Mouse (Mus musculus): ENCODE measurements around the gene Mapk8ip3.
"Not testable (repeated sequence)": the region's sequence is repeated elsewhere in the genome, so short reads cannot be mapped to it uniquely, and the experiment has no call there.

Gene Mapk8ip3

DNA sequence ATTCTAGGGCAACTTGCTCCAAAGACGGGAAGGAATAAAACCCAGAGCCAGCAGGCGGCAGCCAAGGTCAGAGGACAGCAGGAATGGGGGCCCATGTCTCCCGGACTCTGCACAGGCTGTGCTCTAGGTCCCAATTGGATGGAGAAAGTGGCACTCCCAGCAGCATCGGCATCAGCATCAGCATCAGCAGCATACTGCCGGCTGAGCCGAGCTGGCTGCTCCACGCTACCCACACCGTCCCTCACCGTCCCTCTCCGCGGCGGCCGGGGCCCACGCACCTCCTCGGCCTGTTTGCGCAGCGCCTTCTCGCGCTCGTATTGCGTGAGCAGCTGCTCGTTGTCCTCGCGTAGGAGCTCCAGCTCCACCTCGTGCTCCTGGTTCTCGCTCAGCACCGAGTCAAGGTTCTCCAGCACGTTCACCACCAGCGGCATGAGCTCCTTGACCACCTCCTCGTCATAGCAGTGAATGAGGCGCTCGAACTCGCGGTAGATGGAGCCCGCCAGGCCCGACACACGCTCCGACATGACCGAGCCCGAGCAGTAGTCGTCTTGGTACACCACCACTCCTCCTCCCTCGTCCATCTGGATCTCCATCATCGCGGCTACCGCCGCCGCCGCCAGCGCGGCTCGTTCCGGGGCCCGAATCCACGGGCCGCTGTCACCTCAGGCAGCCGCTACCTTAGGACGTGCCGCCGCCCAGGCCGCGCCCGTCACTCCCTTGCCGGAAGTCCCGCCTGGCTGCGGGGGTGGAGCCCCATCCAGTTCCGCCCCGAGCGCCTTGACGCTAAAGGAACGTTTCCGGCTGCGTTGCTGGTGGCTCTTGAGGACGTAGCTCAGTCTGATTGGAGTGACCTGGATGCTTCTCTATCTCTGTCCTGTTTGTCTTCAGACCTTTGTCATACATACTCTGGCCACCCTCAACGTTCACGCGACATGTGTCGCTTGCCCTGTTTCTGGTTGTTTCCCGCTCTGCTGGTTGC is at the start of gene Mapk8ip3:
Gene Mapk8ip3, minus strand, starts transcription at position 719 of the 979 bp plus-strand sequence.
- DNase-seq = peak; percentile 95

DNA sequence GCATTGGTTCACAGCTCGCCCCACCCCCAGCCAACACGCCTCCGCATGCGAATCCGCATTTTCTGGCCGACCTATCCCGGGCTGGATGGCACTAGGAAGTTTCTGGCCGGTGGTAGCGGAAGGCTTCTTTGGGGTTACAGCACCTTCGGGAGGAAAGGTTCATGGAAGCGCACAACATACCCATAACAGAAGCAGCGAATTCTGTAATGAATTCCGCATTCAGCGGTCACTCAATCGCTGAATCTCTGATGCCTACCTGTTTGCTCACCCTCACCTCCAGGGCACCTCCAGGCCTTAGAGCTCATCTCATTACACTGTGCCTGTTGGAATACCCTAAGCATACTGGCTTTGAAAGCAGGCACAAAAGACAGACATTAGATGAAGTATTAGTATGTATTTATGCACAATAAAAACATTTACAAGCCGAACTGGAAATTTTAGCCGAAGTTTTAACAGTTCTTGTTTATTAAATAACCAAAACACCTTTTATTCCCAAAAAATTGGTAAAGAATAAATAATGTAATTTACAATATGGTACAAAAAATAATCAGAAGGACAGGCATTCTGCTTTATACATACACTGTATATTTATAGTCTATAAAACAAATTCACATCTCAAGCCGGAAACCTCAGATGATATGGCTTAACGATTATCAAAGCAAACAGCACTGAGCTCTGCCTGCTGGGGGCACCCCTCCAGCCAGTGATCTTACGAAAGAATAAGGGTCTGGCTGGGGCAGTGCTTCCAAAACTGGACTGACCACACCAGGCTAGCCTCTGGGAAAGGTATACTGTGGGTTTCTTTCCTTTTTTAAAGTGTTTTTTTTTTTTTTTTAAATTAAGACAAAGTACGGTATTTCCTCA is 24.3 kb upstream of the Mapk8ip3 start:
- DNase-seq = no peak

DNA sequence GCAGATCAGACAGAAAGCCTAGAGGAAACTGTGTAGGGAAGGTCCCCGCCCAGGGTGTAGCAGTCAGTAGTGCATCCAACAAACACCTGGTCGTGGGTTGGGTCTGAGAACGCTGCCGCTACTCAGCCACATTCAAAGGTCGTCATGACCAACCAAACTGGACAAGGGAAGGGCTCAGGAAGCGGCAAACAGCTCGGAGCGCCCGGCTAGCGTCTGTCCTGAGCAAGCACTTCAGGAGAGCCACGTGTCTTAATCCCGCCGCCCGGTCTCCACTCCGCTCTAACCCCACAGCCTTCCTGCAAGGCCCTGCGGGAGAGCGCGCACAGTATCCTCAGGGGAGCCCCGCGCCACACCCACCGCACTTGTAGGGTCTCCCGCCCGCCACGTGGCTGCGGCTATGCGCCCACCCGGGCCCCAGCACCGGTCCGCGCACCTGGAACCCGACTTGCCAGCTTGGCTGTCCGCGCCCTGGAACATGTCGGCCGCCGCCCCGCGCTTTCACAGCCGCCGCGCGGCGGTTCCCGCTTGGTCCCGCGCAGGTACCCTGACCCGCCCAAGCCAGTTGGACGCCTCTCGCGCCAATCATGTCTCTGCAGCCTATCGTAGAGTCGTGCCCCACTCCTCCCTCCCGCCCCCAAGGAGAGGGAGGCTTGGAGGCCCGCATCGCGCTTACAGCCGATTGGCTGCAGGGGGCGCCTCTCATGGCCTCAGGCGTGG is 23.5 kb upstream of the Mapk8ip3 start, which contains the start of gene Jpt2:
Gene Jpt2, minus strand, starts transcription at position 555 of the 717 bp plus-strand sequence.
- DNase-seq = peak; percentile 98

DNA sequence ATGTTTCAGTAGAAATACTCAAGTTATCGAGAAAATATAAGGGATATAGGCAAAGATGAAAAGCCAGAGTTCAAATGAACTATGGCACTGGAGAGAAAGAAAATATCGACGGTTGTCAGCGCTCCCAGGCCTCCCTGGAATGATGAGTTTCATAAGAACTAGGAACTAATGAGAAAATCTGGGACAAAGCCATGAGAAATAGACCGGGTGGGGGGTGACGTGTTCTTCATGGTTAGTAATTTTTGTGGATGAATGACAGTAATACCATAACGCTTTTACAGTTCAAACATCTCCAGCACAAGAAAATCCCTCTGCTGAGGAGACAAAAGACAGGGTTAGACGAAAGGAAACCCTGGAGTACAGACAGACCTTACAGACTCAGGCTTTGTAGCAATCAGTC is 22.6 kb upstream of the Mapk8ip3 start:
- DNase-seq = no peak

DNA sequence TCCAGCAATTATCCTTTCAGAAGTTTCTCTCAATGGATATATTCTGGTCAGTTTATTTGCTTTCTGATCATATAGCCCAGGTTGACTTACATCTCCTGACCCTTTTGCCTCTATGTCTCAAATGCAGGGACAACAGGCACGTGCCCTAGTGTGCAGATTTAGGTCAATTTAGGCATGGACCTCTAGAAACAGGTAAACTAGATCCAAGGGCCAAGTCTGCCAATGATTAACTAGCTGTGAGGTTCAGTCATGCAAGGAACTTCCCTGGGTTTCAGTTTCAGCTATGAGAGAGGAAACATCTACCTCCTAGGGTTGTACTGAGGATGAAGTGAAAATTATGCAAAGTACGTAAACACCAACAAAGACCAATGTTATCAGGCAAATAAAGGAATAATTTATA is 16.5 kb upstream of the Mapk8ip3 start:
- DNase-seq = no peak

DNA sequence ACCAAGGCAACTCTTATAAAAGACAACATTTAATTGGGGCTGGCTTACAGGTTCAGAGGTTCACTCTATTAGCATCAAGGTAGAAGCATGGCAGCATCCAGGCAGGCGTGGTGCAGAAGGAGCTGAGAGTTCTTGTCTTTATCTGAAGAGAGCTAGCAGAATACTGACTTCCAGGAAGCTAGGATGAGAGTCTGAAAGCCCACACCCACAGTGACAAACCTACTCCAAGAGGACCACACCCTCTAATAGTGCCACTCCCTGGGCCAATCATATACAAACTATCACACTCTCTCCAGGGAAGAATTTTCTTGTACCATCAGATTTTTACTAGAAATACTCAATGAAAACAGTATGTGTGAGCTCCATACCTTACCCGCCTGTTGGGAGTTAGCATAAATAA is 13.9 kb upstream of the Mapk8ip3 start:
- DNase-seq = no peak

DNA sequence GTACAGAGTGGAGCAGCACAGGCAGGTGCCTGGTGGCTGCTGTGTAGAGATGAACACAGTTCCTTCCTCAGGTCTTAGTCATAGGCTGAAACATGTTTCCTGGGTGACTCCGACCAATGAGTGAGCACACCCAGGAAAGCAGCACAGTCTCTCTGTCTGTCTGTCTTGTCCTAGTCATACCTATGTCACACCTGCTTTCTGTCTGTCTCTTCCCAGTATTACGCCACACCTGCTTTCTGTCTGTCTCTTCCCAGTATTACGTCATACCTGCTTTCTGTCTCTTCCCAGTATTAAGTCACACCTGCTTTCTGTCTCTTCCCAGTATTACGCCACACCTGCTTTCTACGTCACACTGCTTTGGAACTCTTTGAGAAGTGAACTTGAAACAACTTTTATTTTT is 11.4 kb upstream of the Mapk8ip3 start:
- no peak for DNase-seq

DNA sequence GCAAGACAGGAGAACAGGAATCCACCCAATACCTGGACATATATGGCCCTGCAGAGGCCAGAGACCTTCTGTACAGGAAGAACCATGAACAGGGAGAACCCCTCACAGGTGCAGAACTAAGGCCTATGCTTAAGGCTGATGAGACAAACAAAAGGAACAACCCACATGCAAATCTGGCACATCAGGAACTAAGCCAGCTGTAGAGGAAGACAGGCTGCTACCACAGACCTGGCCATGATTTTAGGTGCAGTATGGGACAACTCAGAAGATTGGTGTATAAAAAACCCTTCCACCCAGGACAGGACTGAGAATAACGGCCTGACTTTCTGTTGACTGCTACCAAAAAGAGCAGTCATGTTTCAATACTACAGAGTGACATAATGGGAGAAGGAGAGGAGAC is 6.8 kb upstream of the Mapk8ip3 start:
- DNase-seq = not testable (repeated sequence)

DNA sequence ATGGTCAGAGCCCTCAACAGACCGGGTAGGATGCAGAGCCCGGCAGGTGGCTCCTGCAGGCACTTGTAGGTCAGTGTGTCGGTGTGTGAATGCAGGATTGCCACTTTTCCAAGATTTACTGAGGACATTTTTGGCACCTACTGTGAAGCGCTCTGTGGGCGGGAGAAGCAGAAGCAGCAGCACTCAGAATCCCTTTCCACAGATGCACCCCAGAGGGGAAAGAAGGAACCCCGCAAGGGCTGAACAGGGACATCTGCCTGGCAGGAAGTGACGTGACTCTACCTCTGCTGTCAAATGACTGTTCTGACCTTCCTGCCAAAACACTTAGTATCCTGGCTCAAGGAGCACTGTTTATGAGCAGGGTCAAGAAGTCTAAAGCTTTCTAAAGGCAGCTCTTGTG is 6.3 kb upstream of the Mapk8ip3 start:
- peak; percentile 23 for DNase-seq

DNA sequence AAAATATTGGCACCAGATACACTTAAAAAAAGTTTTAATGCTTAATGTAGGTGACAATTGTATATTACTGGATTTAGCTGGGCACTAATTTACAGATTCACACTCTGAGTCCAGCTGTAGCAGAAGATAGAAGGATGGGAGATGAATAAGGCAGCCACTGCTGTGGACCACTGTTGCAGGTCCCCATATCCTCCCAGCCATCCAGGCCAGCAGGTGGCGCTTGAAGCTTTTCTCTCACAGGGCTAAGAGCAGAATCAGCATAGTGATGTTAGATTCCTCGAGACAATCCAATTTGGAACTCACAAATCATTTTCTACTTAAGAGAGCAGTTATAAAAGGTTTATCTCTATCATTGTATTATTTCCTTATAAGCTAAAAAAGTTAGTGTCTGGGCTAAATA is 5.7 kb upstream of the Mapk8ip3 start:
- peak; percentile 25 for DNase-seq

DNA sequence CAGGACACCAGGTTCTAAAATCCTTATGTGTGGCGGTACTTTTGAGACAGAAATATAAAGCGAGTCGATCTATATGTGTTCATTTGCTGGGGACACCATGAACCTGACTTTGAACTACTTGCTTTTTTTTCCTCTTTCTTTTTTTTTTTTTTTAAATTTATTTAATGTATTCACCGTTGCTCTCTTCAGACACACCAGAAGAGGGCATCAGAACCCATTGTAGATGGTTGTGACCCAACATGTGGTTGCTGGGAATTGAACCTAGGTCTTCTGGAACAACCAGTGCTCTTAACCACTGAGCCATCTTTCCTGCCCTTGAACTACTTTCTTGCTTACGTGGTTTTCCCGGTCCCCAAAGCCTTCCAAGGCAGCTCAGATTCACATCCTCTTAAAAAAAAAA is 489 bp upstream of the Mapk8ip3 start:
- no peak for DNase-seq

DNA sequence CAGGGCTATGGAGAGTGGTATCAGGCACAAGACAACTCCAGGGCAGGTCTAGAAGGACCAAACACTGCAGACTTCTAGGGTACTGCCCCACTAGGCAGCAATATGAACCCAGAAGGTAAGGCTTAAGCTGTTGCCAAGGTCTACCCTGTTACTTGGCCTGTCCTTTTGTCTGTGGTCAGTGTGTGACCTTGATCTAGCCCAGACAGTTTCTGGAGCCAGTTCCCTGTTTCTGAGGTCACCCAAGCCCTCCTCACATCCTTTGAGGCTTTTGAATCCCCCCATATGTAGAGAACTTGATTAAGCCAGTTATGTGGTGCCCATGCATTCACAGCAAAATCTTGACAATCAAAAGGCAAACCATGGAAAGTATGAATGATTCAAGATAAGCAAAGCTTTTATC is 1.1 kb downstream of the Mapk8ip3 start:
- no peak for DNase-seq

DNA sequence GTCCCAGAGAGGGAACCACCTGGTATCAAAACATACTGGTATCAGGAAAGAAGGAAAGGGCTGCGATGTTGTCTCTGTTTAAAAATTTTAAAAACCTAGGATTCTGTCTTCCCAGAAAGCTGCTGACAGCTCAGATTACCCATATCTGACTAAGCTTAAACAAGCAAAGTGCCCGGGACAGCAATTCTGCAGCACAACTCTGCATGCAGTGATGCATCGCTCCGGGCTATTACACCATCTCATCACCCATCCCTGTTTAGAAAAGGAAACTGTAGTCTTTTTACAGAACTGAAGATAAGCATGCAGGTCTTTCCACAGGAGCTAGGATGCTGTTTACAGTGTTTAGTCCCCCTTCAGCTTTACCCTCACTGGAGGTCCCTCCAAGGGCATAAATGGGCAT is 1.9 kb downstream of the Mapk8ip3 start:
- no peak for DNase-seq

DNA sequence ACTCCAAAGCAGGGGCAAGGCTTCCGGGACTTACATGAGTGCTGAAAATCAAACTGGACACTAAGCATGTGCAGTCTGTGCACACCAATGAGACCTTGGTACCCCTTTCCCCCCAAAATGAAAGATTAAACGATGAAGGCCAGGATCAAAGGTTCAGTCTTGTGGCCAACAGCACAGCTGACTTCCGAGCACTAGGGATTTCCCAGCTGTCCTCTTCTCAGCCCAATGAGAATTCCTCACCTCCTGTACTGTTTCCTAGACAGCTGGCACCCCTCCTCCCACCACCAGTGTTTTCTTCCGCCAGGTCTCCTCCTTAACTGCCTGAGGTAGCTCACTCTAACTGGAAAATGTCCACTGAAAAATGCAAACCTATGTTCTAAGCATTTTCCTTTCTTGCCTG is 3.6 kb downstream of the Mapk8ip3 start:
- no peak for DNase-seq

DNA sequence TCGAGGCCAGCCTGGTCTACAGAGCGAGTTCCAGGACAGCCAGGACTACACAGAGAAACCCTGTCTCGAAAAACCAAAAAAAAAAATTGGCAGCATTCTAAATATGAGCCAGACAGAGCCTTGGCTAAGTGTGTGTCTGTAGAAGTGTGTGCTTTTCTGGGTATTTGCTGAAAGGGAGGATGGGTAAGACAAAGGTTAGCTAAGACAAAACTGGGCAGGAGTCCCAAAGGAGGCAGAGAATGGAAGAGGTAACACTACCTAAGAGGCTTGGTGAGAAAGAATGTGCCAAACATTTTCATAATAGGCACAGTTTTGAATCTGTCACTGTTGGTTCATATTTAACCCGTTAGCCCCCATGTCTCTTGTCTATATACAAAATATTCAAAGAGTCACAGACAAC is 4.3 kb downstream of the Mapk8ip3 start:
- DNase-seq = no peak

DNA sequence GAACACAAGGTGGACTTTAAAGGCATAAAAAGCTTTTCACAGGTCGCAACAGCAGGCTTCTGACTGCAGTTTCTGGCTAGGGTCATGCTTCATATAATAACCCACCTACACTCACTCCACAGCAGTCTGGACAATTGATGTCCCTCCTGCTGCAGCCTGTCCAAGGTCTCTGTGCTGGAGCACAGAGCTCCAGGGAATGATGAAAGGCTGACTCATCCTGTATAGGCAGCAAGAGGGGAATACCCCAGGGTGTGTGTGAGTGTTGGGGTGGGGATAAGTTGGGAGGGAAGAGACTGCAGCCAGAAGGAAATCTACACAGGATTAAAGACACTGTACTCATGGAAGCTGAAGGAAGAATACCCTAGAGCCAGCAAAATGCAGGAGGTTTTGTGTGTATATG is 7.3 kb downstream of the Mapk8ip3 start:
- no peak for DNase-seq

DNA sequence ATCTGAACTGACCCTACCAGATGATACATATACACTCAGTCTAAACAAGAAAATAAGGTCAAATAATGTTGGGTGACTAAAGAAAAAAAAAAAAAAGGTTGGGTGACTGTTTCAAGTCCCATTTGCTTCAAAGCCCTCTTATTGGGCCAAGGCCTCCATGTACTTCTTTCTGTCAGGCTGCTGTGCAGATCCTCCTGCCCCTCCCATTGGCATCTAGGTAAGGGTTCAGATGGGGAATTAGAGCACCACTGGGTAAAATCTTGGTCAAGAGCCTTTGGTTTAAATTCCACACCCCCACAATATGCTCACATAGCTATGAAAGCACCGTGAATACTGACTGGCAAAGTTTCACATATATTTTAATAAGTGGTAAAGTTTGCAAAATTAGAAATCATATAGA is 13.5 kb downstream of the Mapk8ip3 start:
- DNase-seq = no peak

DNA sequence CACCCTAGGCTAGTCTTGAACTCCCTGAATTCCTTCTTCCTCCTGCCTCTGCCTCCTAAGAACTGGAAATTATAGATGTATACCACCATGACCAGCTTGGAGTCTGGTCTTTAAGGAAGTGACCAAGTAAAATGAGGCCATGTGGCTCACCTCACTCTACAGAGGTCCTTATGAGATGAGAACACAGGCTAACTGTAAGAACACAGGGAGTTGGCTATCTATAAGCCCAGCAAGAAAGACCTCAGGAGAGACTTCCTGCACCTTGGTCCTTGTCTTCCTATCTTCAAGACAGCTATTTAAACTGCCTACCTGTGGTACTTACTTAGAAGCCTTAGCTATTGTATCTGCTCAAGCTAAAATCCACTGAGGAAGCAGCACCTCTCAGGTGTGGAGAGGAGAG is 22.8 kb downstream of the Mapk8ip3 start:
- DNase-seq = no peak

DNA sequence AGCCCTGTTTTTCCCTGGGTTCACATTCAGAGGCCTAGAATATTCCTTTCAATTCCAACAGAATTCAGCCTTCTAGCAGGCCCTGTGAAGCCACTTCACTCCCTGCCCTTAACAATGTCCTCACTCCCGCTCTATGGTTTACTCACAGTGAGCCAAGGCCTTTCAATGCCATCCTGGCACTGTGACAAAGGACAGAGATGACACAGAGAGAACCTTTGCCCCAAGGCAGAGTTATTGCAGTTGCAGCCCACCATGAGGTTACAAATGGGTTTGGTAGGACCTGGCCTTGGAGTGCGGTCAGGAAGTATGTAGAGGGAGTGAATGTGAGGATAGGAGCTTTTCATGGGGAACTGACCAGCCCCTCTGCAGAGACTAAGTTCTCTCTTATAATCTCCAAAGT is 29.2 kb downstream of the Mapk8ip3 start:
- no peak for DNase-seq

DNA sequence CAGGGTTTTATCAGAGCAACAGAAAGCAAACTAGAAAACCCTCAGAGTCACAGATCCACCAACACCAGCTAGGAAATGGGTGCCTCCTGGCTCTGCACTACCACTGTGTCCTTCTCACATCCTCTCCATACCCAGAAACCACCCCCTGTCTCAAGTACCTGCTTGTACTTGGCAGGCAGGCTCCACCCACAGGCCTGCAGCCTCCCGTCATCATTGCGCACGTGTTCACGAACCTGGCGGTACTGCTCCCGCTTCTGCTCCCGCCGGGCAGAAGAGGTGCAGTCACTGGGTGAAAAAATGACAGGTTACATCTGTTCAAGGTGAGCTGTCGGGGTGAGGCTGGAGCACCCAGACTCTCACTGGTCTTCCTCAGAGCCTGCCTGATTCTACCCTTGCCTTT is 33.0 kb downstream of the Mapk8ip3 start:
- no peak for DNase-seq

DNA sequence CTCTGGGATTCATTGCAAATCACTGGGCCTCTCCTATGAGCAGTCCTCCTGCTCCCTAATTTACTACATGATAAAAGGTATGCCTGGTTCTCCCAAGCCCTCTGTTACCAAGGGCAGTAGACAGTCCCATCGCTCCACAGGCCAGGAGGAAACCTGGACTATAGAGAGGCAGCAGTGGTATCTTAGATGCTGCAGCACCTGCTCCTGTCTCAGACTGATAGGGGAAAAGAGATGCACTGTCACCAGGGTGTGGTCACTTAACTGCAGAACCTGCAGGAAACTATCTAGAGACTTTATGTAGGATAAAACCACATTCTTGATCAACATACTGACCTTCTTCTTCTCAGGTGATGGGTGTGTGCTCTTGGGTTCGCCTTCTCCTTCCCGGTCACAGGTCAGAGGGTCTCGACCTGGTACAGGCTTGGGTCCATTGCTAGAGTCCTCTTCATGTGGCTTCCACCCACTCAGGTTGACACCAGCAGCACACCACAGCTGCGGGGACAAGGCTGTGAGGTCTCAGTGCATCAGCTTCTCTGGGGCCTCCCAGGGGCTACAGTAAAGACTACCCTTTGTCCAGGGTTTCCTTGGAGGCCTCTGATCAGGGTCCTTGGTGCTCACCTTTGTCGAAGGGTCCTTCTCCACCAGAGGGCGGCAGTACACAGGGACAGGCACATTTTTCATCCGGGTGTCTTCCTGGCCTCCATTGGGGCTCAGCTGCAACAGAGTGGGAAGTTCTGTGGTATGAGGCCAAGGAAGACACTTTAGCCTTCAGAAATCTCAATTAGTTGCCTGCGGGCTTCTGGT is 33.9 kb downstream of the Mapk8ip3 start:
- no peak for DNase-seq

DNA sequence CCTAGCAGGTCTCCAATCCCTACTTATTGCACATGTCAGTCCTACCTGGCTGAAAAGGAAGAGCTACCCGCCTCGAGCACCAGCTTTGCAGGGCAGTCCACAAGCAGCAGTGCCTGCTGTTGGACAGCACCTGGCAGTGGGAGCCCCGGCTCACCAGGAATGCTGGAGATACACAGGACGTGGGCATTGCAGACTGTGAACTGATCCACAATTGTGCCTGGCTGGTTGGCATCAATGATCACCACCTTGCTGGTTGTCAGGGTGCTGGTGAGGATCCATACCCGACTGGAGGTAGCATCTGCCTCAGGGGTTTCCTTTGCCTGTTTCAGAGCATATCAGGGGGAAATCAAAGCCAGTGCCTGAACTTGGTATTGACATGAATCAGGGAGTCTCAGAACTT is 34.7 kb downstream of the Mapk8ip3 start:
- no peak for DNase-seq
